Mouse (Mus musculus) heart, adult 2 months (tissue): Measurements from ENCODE around the gene Impg1. TPM values are rescaled to one million over a fixed set of nuclear protein-coding genes. Genes with fewer than 3 reads are reported as not detected.

Source experiments
- DNase-seq, 2 experiments: peaks; one replicate each; pipeline ENCODE4 v3.0.0; 2021
- H3K27ac ChIP-seq: fragments of 200-600 bp; 2 replicates; pipeline ENCODE4 v1.8.1; 2022
- H3K27me3 ChIP-seq: fragments of 200-500 bp; 2 replicates; pipeline ENCODE4 v1.6.1; 2012; ENCODE audit warnings: mild to moderate bottlenecking, low read length, inconsistent platforms, mixed read lengths; ENCODE audit not compliant: control insufficient read depth, insufficient read depth
- H3K36me3 ChIP-seq: fragments of 200-500 bp; 2 replicates; pipeline ENCODE4 v1.6.1; 2012; ENCODE audit warnings: low read length, inconsistent platforms; ENCODE audit not compliant: control insufficient read depth, insufficient read depth
- H3K4me1 ChIP-seq: fragments of 200-500 bp; 2 replicates; pipeline ENCODE4 v1.6.1; 2011; ENCODE audit warnings: low read length; ENCODE audit not compliant: control insufficient read depth, insufficient read depth
- H3K4me3 ChIP-seq: fragments of 200-600 bp; 2 replicates; pipeline ENCODE4 v1.8.1; 2022
- H3K79me2 ChIP-seq: fragments of 200-500 bp; replicated peaks from 2 replicates; pipeline ENCODE4 v1.6.1; 2012; ENCODE audit warnings: mild to moderate bottlenecking, inconsistent platforms, low read length, moderate library complexity, mixed read lengths; ENCODE audit not compliant: control insufficient read depth, insufficient read depth
- H3K9ac ChIP-seq: fragments of 200-500 bp; 2 replicates; pipeline ENCODE4 v1.6.1; 2012; ENCODE audit warnings: low read depth, mild to moderate bottlenecking, control low read depth, inconsistent platforms, low read length, mixed read lengths
- CTCF ChIP-seq: fragments of 200-600 bp; IDR thresholded peaks from 2 replicates; pipeline ENCODE4 v1.8.1; 2022; ENCODE audit warnings: antibody characterized with exemption, mild to moderate bottlenecking, moderate library complexity
- EP300 ChIP-seq: fragments of 200-500 bp; IDR thresholded peaks from 2 replicates; pipeline ENCODE4 v1.6.1; 2011; ENCODE audit warnings: low read depth, low read length, control low read depth; ENCODE audit not compliant: insufficient read depth
- POLR2A ChIP-seq: fragments of 200-500 bp; IDR thresholded peaks from 2 replicates; pipeline ENCODE4 v1.6.1; 2011; ENCODE audit warnings: mild to moderate bottlenecking, low read depth, low read length, control low read depth; ENCODE audit not compliant: insufficient read depth
- WGBS: fragments of 180-500 bp; shearing (Covaris S2); methylation state at CpG from one replicate; pipeline ENCODE4 v1.1.7; 2018; 5-methylcytosine and 5-hydroxymethylcytosine counted together
- intact Hi-C: fragments of 180-260 bp; cut with DNase I; formaldehyde crosslinking; loops from one replicate; pipeline ENCODE4 v1.15.1; 2025
- polyA plus RNA-seq: library from polyadenylated mRNA; depleted of rRNA; stranded (reverse); fragments of >200 nt; gene quantifications from 2 replicates; pipeline ENCODE4 v1.2.3, GENCODE M21; 2012
- total RNA-seq, 2 experiments: library from RNA; stranded (reverse); gene quantifications; 2 replicates each; pipeline ENCODE4 v1.2.3; 2021

Impg1 gene
- total and polyA plus RNA-seq, 3 experiments: not detected

DNA sequence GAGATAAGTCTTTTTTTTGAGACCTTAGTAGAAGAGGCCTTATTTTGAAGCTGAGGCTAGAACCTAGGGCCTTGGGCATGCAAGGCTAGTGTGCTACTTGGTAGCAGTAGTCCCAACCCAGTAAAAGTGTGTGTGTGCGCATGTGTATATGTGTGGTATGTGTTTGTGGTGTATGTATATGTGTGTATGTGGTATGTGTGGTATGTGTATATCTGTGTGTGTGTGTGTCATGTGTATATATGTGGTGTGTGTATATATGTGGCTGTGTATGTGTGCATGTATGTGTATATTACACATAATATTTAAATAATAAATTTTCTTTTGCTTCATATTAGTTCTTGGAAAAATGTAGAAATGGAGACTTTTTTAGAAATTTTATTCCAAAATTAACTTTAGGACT is 184.6 kb downstream of the Impg1 start:
- H3K9ac ChIP-seq: no peak overlapping the region
- no peak for TF ChIP-seq POLR2A
- TF ChIP-seq CTCF: no peak
- TF ChIP-seq EP300: no peak
- WGBS: 100% methylated on average over 1 of the region's 1 CpGs
- H3K36me3 ChIP-seq: no peaks in the 10 kb centered on the region; the same call in 1 of the 2 replicates
- H3K4me1 ChIP-seq: no peaks in the 10 kb centered on the region
- intact Hi-C loops: no loop called here
- no peak overlapping the region for H3K27ac ChIP-seq
- no peak overlapping the region for H3K4me3 ChIP-seq
- no peaks in the 10 kb centered on the region for H3K79me2 ChIP-seq
- no peaks in the 10 kb centered on the region for H3K27me3 ChIP-seq
- DNase-seq: no peak

GRCm38 (mm10) chr9:80277770-80278169 is 187.5 kb downstream of the Impg1 start:
- 78% methylated on average over 6 of the region's 6 CpGs for WGBS
- no peaks in the 10 kb centered on the region for H3K4me1 ChIP-seq
- H3K79me2 ChIP-seq: no peaks in the 10 kb centered on the region
- H3K36me3 ChIP-seq: no peaks in the 10 kb centered on the region; the same call in none of the 2 replicates
- H3K27me3 ChIP-seq: no peaks in the 10 kb centered on the region
- TF ChIP-seq EP300 (no peak), POLR2A (no peak), CTCF (no peak)
- no peak overlapping the region for H3K27ac ChIP-seq
- no peak overlapping the region for H3K9ac ChIP-seq
- no peak for DNase-seq
- H3K4me3 ChIP-seq: no peak overlapping the region
- intact Hi-C loops: no loop called here

DNA sequence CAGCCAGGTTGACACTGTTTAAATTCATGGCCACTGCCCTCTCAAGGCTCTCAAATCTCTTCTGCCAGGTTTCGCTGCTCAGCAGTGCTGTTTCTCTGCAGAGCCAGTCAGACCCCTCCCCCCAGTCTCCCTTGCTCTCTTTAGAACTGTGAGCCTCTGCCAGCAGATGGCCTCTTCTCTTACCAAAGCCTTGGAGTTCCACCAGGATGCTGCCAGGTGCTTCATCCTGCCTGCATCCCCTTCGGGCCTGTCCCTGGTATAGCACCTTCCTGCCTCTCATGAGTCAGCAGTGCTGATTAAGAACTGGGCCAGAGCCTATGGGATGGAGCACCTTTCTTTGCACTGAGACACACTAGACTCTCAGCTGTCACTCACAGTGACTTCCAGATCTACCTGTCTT is 188.1 kb downstream of the Impg1 start:
- DNase-seq: no peak
- no peak overlapping the region for H3K9ac ChIP-seq
- no peaks in the 10 kb centered on the region for H3K4me1 ChIP-seq
- no peaks in the 10 kb centered on the region for H3K79me2 ChIP-seq
- no peak overlapping the region for H3K27ac ChIP-seq
- TF ChIP-seq POLR2A (no peak), CTCF (no peak), EP300 (no peak)
- 58% methylated on average over 2 of the region's 2 CpGs for WGBS
- no peak overlapping the region for H3K4me3 ChIP-seq
- no peaks in the 10 kb centered on the region; the same call in none of the 2 replicates for H3K36me3 ChIP-seq
- intact Hi-C loops: no loop called here
- H3K27me3 ChIP-seq: no peaks in the 10 kb centered on the region

GRCm38 (mm10) chr9:80275772-80276134 is 189.5 kb downstream of the Impg1 start:
- 82% methylated on average over 1 of the region's 1 CpGs for WGBS
- Histone ChIP-seq H3K9ac (no peak overlapping the region), H3K79me2 (no peaks in the 10 kb centered on the region), H3K36me3 (no peaks in the 10 kb centered on the region; the same call in none of the 2 replicates), H3K27ac (no peak overlapping the region), H3K27me3 (no peaks in the 10 kb centered on the region), H3K4me3 (no peak overlapping the region), H3K4me1 (no peaks in the 10 kb centered on the region)
- TF ChIP-seq POLR2A (no peak), CTCF (no peak), EP300 (no peak)
- no peak for DNase-seq
- intact Hi-C loops: no loop called here

- TF ChIP-seq CTCF: no peak
- no peak for TF ChIP-seq POLR2A
- no peak for TF ChIP-seq EP300
- no peaks in the 10 kb centered on the region for H3K4me1 ChIP-seq
- no peaks in the 10 kb centered on the region for H3K27me3 ChIP-seq
- WGBS: 81% methylated on average over 8 of the region's 8 CpGs
- no peaks in the 10 kb centered on the region; the same call in none of the 2 replicates for H3K36me3 ChIP-seq
- no peak overlapping the region for H3K9ac ChIP-seq
- no peak for DNase-seq
- intact Hi-C loops: no loop called here
- no peak overlapping the region for H3K4me3 ChIP-seq
- no peaks in the 10 kb centered on the region for H3K79me2 ChIP-seq
- H3K27ac ChIP-seq: no peak overlapping the region
These were observed 190.1 kb downstream of the Impg1 start for GRCm38 (mm10) chr9:80275053-80275771.

- Histone ChIP-seq H3K27me3 (no peaks in the 10 kb centered on the region), H3K79me2 (no peaks in the 10 kb centered on the region), H3K36me3 (no peaks in the 10 kb centered on the region; the same call in none of the 2 replicates), H3K9ac (no peak overlapping the region), H3K4me3 (no peak overlapping the region), H3K4me1 (no peaks in the 10 kb centered on the region), H3K27ac (no peak overlapping the region)
- 87% methylated on average over 1 of the region's 1 CpGs for WGBS
- intact Hi-C loops: no loop called here
- TF ChIP-seq POLR2A (no peak), EP300 (no peak), CTCF (no peak)
- no peak for DNase-seq
These were observed 192.3 kb downstream of the Impg1 start for GRCm38 (mm10) chr9:80272951-80273350.
